Mouse (Mus musculus): ENCODE measurements around the gene Ttc7.

Ttc7 gene

GRCm38 (mm10) chr17:87369270-87369759, 86.6 kb downstream of the Ttc7 start:
- DNase-seq, result no peak

- DNase-seq, result no peak
These were observed 89.5 kb downstream of the Ttc7 start for GRCm38 (mm10) chr17:87372189-87372588.

- no peak for DNase-seq
These were observed 90.6 kb downstream of the Ttc7 start for GRCm38 (mm10) chr17:87373327-87373726.

- DNase-seq, result no peak
These were observed 93.3 kb downstream of the Ttc7 start for GRCm38 (mm10) chr17:87375941-87376511.

- no peak for DNase-seq
These were observed 94.3 kb downstream of the Ttc7 start for GRCm38 (mm10) chr17:87376831-87377471.

GRCm38 (mm10) chr17:87377536-87377935, 94.8 kb downstream of the Ttc7 start:
- no peak for DNase-seq

GRCm38 (mm10) chr17:87378354-87379159, 95.9 kb downstream of the Ttc7 start:
- no peak for DNase-seq

GRCm38 (mm10) chr17:87379160-87379624, 96.5 kb downstream of the Ttc7 start:
- DNase-seq, result no peak

- no peak for DNase-seq
These were observed 97.1 kb downstream of the Ttc7 start for GRCm38 (mm10) chr17:87379821-87380220.

- DNase-seq, result no peak
These were observed 98.0 kb downstream of the Ttc7 start for GRCm38 (mm10) chr17:87380681-87381080.

GRCm38 (mm10) chr17:87385835-87386234, 103.1 kb downstream of the Ttc7 start:
- DNase-seq, result no peak

- no peak for DNase-seq
These were observed 104.4 kb downstream of the Ttc7 start for GRCm38 (mm10) chr17:87387068-87387467.

GRCm38 (mm10) chr17:87391242-87391641, 108.6 kb downstream of the Ttc7 start:
- no peak for DNase-seq

- DNase-seq, result no peak
These were observed 114.4 kb downstream of the Ttc7 start for GRCm38 (mm10) chr17:87397088-87397487.

- no peak for DNase-seq
These were observed 119.8 kb downstream of the Ttc7 start for GRCm38 (mm10) chr17:87402444-87402843.

GRCm38 (mm10) chr17:87403462-87403861, 120.8 kb downstream of the Ttc7 start:
- DNase-seq, result no peak

- no peak for DNase-seq
These were observed 122.9 kb downstream of the Ttc7 start for GRCm38 (mm10) chr17:87405576-87405975.

GRCm38 (mm10) chr17:87406646-87407045, 124.0 kb downstream of the Ttc7 start:
- DNase-seq, result no peak

GRCm38 (mm10) chr17:87418082-87418481, 135.4 kb downstream of the Ttc7 start:
- no peak for DNase-seq

- DNase-seq, result no peak
These were observed 144.8 kb downstream of the Ttc7 start, which contains the start of gene Stpg4 for GRCm38 (mm10) chr17:87427511-87427910. TSS of gene Stpg4 (minus strand) at chr17:87427741.

- DNase-seq, result no peak
These were observed 146.7 kb downstream of the Ttc7 start for GRCm38 (mm10) chr17:87429431-87429830.

Data from cerebellum, adult 18-20 months (tissue).